Mouse (Mus musculus): Measurements from ENCODE around the gene Uchl5.

Gene Uchl5

GRCm38 (mm10) chr1:143776446-143777411 is at the start of gene Uchl5, which contains the start of gene Trove2:
TSS of gene Uchl5 (plus strand) at chr1:143777272.
TSS of gene Trove2 (minus strand) at chr1:143777068.
- DNase-seq (ENCODE audit: low spot score in 2 of 2): peak; percentile 93 to 97

- DNase-seq (ENCODE audit: low spot score in 2 of 2): no peak
Measured at GRCm38 (mm10) chr1:143727701-143728445, 49.2 kb upstream of the Uchl5 start.

- DNase-seq (ENCODE audit: low spot score in 2 of 2): no peak
Measured at GRCm38 (mm10) chr1:143730899-143731298, 46.2 kb upstream of the Uchl5 start.

GRCm38 (mm10) chr1:143731691-143732090 is 45.4 kb upstream of the Uchl5 start:
- no peak for DNase-seq (ENCODE audit: low spot score in 2 of 2)

- no peak for DNase-seq (ENCODE audit: low spot score in 2 of 2)
Measured at GRCm38 (mm10) chr1:143733914-143734410, 43.1 kb upstream of the Uchl5 start.

GRCm38 (mm10) chr1:143738811-143739210 is 38.3 kb upstream of the Uchl5 start:
- no peak for DNase-seq (ENCODE audit: low spot score in 2 of 2)

GRCm38 (mm10) chr1:143739361-143740350 is 37.4 kb upstream of the Uchl5 start:
- DNase-seq (ENCODE audit: low spot score in 2 of 2): peak; percentile 79 to 85

- DNase-seq (ENCODE audit: low spot score in 2 of 2): no peak
Measured at GRCm38 (mm10) chr1:143740581-143740980, 36.5 kb upstream of the Uchl5 start.

- no peak for DNase-seq (ENCODE audit: low spot score in 2 of 2)
Measured at GRCm38 (mm10) chr1:143741331-143741730, 35.7 kb upstream of the Uchl5 start.

GRCm38 (mm10) chr1:143742186-143742585 is 34.9 kb upstream of the Uchl5 start:
- DNase-seq (ENCODE audit: low spot score in 2 of 2): no peak

- DNase-seq (ENCODE audit: low spot score in 2 of 2): no peak
Measured at GRCm38 (mm10) chr1:143745871-143746270, 31.2 kb upstream of the Uchl5 start.

GRCm38 (mm10) chr1:143762159-143762558 is 14.9 kb upstream of the Uchl5 start:
- no peak for DNase-seq (ENCODE audit: low spot score in 2 of 2)

GRCm38 (mm10) chr1:143764443-143764842 is 12.6 kb upstream of the Uchl5 start:
- no peak for DNase-seq (ENCODE audit: low spot score in 2 of 2)

GRCm38 (mm10) chr1:143765801-143766200 is 11.3 kb upstream of the Uchl5 start:
- no peak for DNase-seq (ENCODE audit: low spot score in 2 of 2)

GRCm38 (mm10) chr1:143766238-143766637 is 10.8 kb upstream of the Uchl5 start:
- DNase-seq (ENCODE audit: low spot score in 2 of 2): no peak

GRCm38 (mm10) chr1:143770444-143771109 is 6.5 kb upstream of the Uchl5 start:
- DNase-seq (ENCODE audit: low spot score in 2 of 2): no peak

GRCm38 (mm10) chr1:143773082-143773481 is 4.0 kb upstream of the Uchl5 start:
- DNase-seq (ENCODE audit: low spot score in 2 of 2): no peak

GRCm38 (mm10) chr1:143773909-143774308 is 3.2 kb upstream of the Uchl5 start:
- no peak for DNase-seq (ENCODE audit: low spot score in 2 of 2)

GRCm38 (mm10) chr1:143777558-143778218 is 616 bp downstream of the Uchl5 start:
- DNase-seq (ENCODE audit: low spot score in 2 of 2): peak in 1 of 2 experiments; percentile 9
